In genomic region chr11:64173421-64174062, GRCm38 (mm10) we compare ENCODE assay signal across 27 mouse cellular contexts.
DNase-seq lines count a peak whose midpoint lies in the region; ATAC-seq lines count a peak whose summit lies in the region.
"Had no signal": no experiment of that assay in that cellular context is flagged by ENCODE, and none has a peak within 500 bp of the region (broad histone marks: within the 10 kb centered on the region; RNA-seq: fewer than 3 reads in every experiment).

No protein-coding gene starts in this region.

- no peaks in the 10 kb centered on the region for H3K9me3 ChIP-seq in hindbrain, embryonic 10.5 days
- no peaks in the 10 kb centered on the region for H3K9me3 ChIP-seq in hindbrain, embryonic 12.5 days (replicated peaks)
- H3K9me3 ChIP-seq in midbrain, embryonic 10.5 days (replicated peaks) = no peaks in the 10 kb centered on the region
- no peaks in the 10 kb centered on the region for H3K9me3 ChIP-seq in midbrain, embryonic 16.5 days (replicated peaks; ENCODE audit: control insufficient read depth, low read length, poor library complexity, severe bottlenecking)
- no peaks in the 10 kb centered on the region for H3K9me3 ChIP-seq in forebrain, embryonic 13.5 days (replicated peaks)
- H3K9me3 ChIP-seq: embryonic facial prominence, embryonic 13.5 days; forebrain, embryonic 10.5 days; heart, embryonic 10.5 days; hindbrain, embryonic 15.5 days; liver, embryonic 12.5 days; neural tube, embryonic 13.5 days had no signal

- H3K4me3 ChIP-seq in hindbrain, embryonic 10.5 days = no peak overlapping the region
- no peak overlapping the region for H3K4me3 ChIP-seq in hindbrain, embryonic 12.5 days
- no peak overlapping the region for H3K4me3 ChIP-seq in midbrain, embryonic 10.5 days
- H3K4me3 ChIP-seq in midbrain, embryonic 16.5 days (ENCODE audit: low read depth, low read length) = no peak overlapping the region
- H3K4me3 ChIP-seq in forebrain, embryonic 13.5 days = no peak overlapping the region
- H3K4me3 ChIP-seq: embryonic facial prominence, embryonic 13.5 days; forebrain, embryonic 10.5 days; heart, embryonic 10.5 days; hindbrain, embryonic 15.5 days; left cerebral cortex, adult 2 months; liver, embryonic 12.5 days; neural tube, embryonic 13.5 days had no signal

- no peak overlapping the region for H3K9ac ChIP-seq in hindbrain, embryonic 12.5 days
- H3K9ac ChIP-seq in midbrain, embryonic 16.5 days (ENCODE audit: low read depth, low read length) = no peak overlapping the region
- no peak overlapping the region for H3K9ac ChIP-seq in forebrain, embryonic 13.5 days
- H3K9ac ChIP-seq: embryonic facial prominence, embryonic 13.5 days; forebrain, postnatal 0 days; hindbrain, embryonic 15.5 days; liver, embryonic 12.5 days; liver, postnatal 0 days; neural tube, embryonic 13.5 days had no signal

- peak; percentile 49 to 55 for DNase-seq in cerebellum, postnatal 10 days
- no peak for DNase-seq in cerebellum, adult 11 months
- DNase-seq in hindbrain, embryonic 10.5 days (ENCODE audit: low spot score) = no peak
- DNase-seq in midbrain, embryonic 10.5 days (ENCODE audit: low spot score) = no peak
- DNase-seq in layer of hippocampus, postnatal 25 days (ENCODE audit: extremely low spot score in 1 of 2, low spot score in 1 of 2) = no peak
- DNase-seq: adrenal gland, postnatal 25 days; gastrocnemius, postnatal 25 days; heart, adult 11 months; heart, postnatal 4 days; kidney, adult 11 months; kidney, postnatal 14 days; layer of hippocampus, adult 9-11 months; liver, postnatal 0 days; lung, postnatal 10 days had no signal

- ATAC-seq in hindbrain, embryonic 12.5 days (ENCODE audit: low FRiP score) = no peak
- ATAC-seq in midbrain, embryonic 16.5 days = no peak
- ATAC-seq in forebrain, embryonic 13.5 days = no peak
- ATAC-seq: forebrain, postnatal 0 days; inflammation-experienced regulatory T-cells, adult 6 months; liver, embryonic 12.5 days; liver, postnatal 0 days had no signal

- WGBS in hindbrain, embryonic 10.5 days = 75% methylated on average over 4 of the region's 4 CpGs
- 63% methylated on average over 4 of the region's 4 CpGs for WGBS in hindbrain, embryonic 12.5 days
- WGBS in midbrain, embryonic 10.5 days = 71% methylated on average over 4 of the region's 4 CpGs
- 75% methylated on average over 4 of the region's 4 CpGs for WGBS in midbrain, embryonic 16.5 days
- WGBS in forebrain, embryonic 13.5 days = 71% methylated on average over 4 of the region's 4 CpGs

- H3K4me1 ChIP-seq in hindbrain, embryonic 10.5 days (replicated peaks) = peaks cover 4% of the 10 kb centered on the region; the same call in 1 of the 2 replicates
- 0 out of 2 replicates have a peak, but pooled peaks cover 8% of the 10 kb centered on the region for H3K4me1 ChIP-seq in hindbrain, embryonic 12.5 days
- peaks cover 12% of the 10 kb centered on the region for H3K4me1 ChIP-seq in midbrain, embryonic 10.5 days
- H3K4me1 ChIP-seq in midbrain, embryonic 16.5 days (ENCODE audit: control insufficient read depth, insufficient read depth, low read length) = no peaks in the 10 kb centered on the region
- peaks cover 4% of the 10 kb centered on the region; the same call in 1 of the 2 replicates for H3K4me1 ChIP-seq in forebrain, embryonic 13.5 days
- H3K4me1 ChIP-seq: forebrain, embryonic 10.5 days; hindbrain, embryonic 15.5 days; liver, embryonic 12.5 days; neural tube, embryonic 13.5 days had no signal

- no peak overlapping the region for H3K4me2 ChIP-seq in hindbrain, embryonic 12.5 days (replicated peaks)
- no peak overlapping the region for H3K4me2 ChIP-seq in midbrain, embryonic 16.5 days (ENCODE audit: low read length)
- no peak overlapping the region for H3K4me2 ChIP-seq in forebrain, embryonic 13.5 days
- H3K4me2 ChIP-seq: embryonic facial prominence, embryonic 13.5 days; hindbrain, embryonic 15.5 days; liver, embryonic 12.5 days; midbrain, embryonic 11.5 days; neural tube, embryonic 13.5 days had no signal

- no peaks in the 10 kb centered on the region for H3K27me3 ChIP-seq in hindbrain, embryonic 10.5 days (ENCODE audit: insufficient read depth, poor library complexity, severe bottlenecking)
- no peaks in the 10 kb centered on the region for H3K27me3 ChIP-seq in hindbrain, embryonic 12.5 days
- no peaks in the 10 kb centered on the region for H3K27me3 ChIP-seq in midbrain, embryonic 10.5 days (ENCODE audit: low read depth, poor library complexity, severe bottlenecking)
- H3K27me3 ChIP-seq in midbrain, embryonic 16.5 days (ENCODE audit: control insufficient read depth, insufficient read depth, low read depth, low read length) = no peaks in the 10 kb centered on the region
- no peaks in the 10 kb centered on the region for H3K27me3 ChIP-seq in forebrain, embryonic 13.5 days
- H3K27me3 ChIP-seq: embryonic facial prominence, embryonic 13.5 days; hindbrain, embryonic 15.5 days; liver, embryonic 12.5 days; neural tube, embryonic 13.5 days had no signal

- peak overlapping the region; percentile 64; the same call in 1 of the 2 replicates for H3K27ac ChIP-seq in hindbrain, embryonic 10.5 days
- no peak overlapping the region for H3K27ac ChIP-seq in hindbrain, embryonic 12.5 days
- H3K27ac ChIP-seq in midbrain, embryonic 10.5 days (replicated peaks) = peak overlapping the region; percentile 61
- H3K27ac ChIP-seq in midbrain, embryonic 16.5 days (ENCODE audit: low read length) = no peak overlapping the region
- H3K27ac ChIP-seq in forebrain, embryonic 13.5 days = no peak overlapping the region
- H3K27ac ChIP-seq: embryonic facial prominence, embryonic 13.5 days; forebrain, embryonic 10.5 days; heart, embryonic 10.5 days; hindbrain, embryonic 15.5 days; left cerebral cortex, adult 2 months; liver, embryonic 12.5 days; neural tube, embryonic 13.5 days had no signal

- H3K36me3 ChIP-seq in hindbrain, embryonic 10.5 days = no peaks in the 10 kb centered on the region
- no peaks in the 10 kb centered on the region for H3K36me3 ChIP-seq in hindbrain, embryonic 12.5 days
- no peaks in the 10 kb centered on the region for H3K36me3 ChIP-seq in midbrain, embryonic 10.5 days
- no peaks in the 10 kb centered on the region for H3K36me3 ChIP-seq in midbrain, embryonic 16.5 days (ENCODE audit: control insufficient read depth, insufficient read depth, low read length)
- H3K36me3 ChIP-seq in forebrain, embryonic 13.5 days (ENCODE audit: poor library complexity, severe bottlenecking) = no peaks in the 10 kb centered on the region
- H3K36me3 ChIP-seq: embryonic facial prominence, embryonic 13.5 days; forebrain, embryonic 10.5 days; heart, embryonic 10.5 days; hindbrain, embryonic 15.5 days; liver, embryonic 12.5 days; neural tube, embryonic 13.5 days had no signal

Comparison
In these comparisons a context has a peak if more than half of its experiments do, and no peak if none do; other contexts are left out.
1. DNase-seq: peak in cerebellum, postnatal 10 days (2 of 2); none in cerebellum, adult 11 months (single experiment), hindbrain, embryonic 10.5 days (single experiment), midbrain, embryonic 10.5 days (single experiment) and layer of hippocampus, postnatal 25 days (0 of 2).
2. H3K27ac ChIP-seq: peak in hindbrain, embryonic 10.5 days (single experiment) and midbrain, embryonic 10.5 days (single experiment); none in hindbrain, embryonic 12.5 days (single experiment), midbrain, embryonic 16.5 days (single experiment) and forebrain, embryonic 13.5 days (single experiment).